Mouse (Mus musculus) lung, embryonic 16.5 days (tissue): ENCODE data around the gene Tmem191c. TPM values are rescaled to one million over a fixed set of nuclear protein-coding genes. Genes with fewer than 3 reads are reported as not detected.

Experiments used
- ATAC-seq: fragments of 200-750 bp; cut with Nextera tagmentation; 2 replicates; pipeline ENCODE4 v1.8.0; 2017; ENCODE audit warnings: low read depth, mild to moderate bottlenecking, moderate library complexity
- H3K27ac ChIP-seq: fragments of 300-500 bp; sonication (generic); 2 replicates; pipeline ENCODE4 v1.5.1; 2014; ENCODE audit warnings: mild to moderate bottlenecking, control low read depth, low read length
- H3K27me3 ChIP-seq: fragments of 300-500 bp; sonication (generic); 2 replicates; pipeline ENCODE4 v1.6.1; 2014; ENCODE audit warnings: low read depth, low read length, mixed read lengths; ENCODE audit not compliant: control insufficient read depth, insufficient read depth
- H3K36me3 ChIP-seq: fragments of 300-500 bp; sonication (generic); 2 replicates; pipeline ENCODE4 v1.6.1; 2014; ENCODE audit warnings: low read length; ENCODE audit not compliant: control insufficient read depth, insufficient read depth
- H3K4me1 ChIP-seq: fragments of 300-500 bp; sonication (generic); replicated peaks from 2 replicates; pipeline ENCODE4 v1.6.1; 2014; ENCODE audit warnings: low read length, mixed read lengths; ENCODE audit not compliant: control insufficient read depth, insufficient read depth
- H3K4me2 ChIP-seq: fragments of 300-500 bp; sonication (generic); 2 replicates; pipeline ENCODE4 v1.6.1; 2014; ENCODE audit warnings: low read depth, low read length, control low read depth
- H3K4me3 ChIP-seq: fragments of 300-500 bp; sonication (generic); 2 replicates; pipeline ENCODE4 v1.5.1; 2014; ENCODE audit warnings: mild to moderate bottlenecking, low read length, control low read depth
- H3K9ac ChIP-seq: fragments of 300-500 bp; sonication (generic); 2 replicates; pipeline ENCODE4 v1.6.1; 2014; ENCODE audit warnings: low read length, control low read depth
- H3K9me3 ChIP-seq: fragments of 300-500 bp; sonication (generic); 2 replicates; pipeline ENCODE4 v1.6.1; 2016; ENCODE audit warnings: low read length; ENCODE audit not compliant: control insufficient read depth
- WGBS: fragments of 180-500 bp; shearing (Covaris S2); extraction: QIAGEN DNeasy Blood & Tissue Kit; methylation state at CpG from one replicate; pipeline ENCODE4 v1.1.7; 2014; 5-methylcytosine and 5-hydroxymethylcytosine counted together
- polyA plus RNA-seq: library from polyadenylated mRNA; unstranded; fragments of >200 nt; fragmentation: Nextera tagmentation; extraction: Ambion mirVana; gene quantifications from 2 replicates; pipeline ENCODE4 v1.2.1, GENCODE M21; 2015

Tmem191c gene
- polyA plus RNA-seq, 1 experiment from 2014 or later: 8.5 TPM

DNA sequence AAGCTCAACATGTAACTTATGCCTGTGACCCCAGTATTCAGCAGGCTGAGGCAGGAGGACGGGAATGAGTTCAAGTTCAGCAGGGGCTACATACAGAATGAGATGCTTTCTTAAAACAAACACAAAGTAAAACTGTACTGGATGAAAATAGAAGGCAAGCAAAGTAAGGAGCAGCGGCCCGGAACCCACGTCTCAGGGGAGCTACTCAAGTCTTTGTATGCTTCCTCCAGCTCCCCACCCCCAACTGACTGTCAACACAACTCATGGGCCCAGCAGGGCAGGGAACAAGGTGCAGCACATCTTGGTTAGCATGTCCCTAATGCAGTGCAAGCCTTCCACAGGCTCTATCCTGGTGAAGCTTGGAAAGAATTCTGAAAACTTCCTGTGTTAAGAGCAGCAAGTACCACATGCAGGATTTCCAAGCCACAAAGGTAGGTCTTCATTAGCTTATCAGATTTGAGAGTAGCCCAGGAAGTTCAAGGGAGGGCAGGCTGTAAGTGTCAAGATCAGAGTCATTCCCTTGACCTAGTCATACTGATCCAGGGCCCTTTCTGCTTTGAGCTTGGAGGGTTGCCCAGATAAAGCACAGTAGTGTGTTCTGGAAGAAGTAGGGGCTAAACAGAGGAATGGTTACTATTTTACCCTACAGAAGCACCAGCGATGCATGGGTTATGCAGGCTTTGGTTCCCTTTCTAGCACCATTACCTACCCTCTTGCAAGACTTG lies 27.8 kb downstream of the Tmem191c start:
- Histone ChIP-seq H3K27me3 (no peaks in the 10 kb centered on the region), H3K9ac (no peak overlapping the region), H3K4me3 (no peak overlapping the region), H3K9me3 (no peaks in the 10 kb centered on the region), H3K4me1 (no peaks in the 10 kb centered on the region), H3K27ac (no peak overlapping the region), H3K4me2 (no peak overlapping the region), H3K36me3 (peaks cover 22% of the 10 kb centered on the region)
- ATAC-seq: no peak
- WGBS: 74% methylated on average over 5 of the region's 5 CpGs

DNA sequence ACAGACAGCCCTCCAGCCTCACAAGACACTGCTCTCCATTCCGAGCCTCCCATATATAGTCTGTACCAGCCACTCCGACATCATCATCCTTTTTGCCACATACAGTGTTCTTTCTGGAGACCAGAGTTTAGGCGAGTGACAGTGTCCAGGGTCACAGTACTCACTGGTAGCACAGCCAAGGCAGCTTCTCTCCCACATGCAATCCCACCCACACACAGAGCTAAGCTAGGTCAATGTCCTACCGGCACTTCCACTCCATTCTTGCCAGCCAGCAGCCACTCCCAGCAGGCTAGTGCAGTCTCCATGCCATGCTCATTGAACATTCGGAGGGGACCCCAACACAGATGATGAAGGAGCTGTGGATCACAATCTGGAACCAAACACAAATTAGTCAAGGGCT lies 31.6 kb downstream of the Tmem191c start:
- Histone ChIP-seq H3K4me2 (no peak overlapping the region), H3K9ac (no peak overlapping the region), H3K4me1 (no peaks in the 10 kb centered on the region), H3K4me3 (no peak overlapping the region), H3K9me3 (no peaks in the 10 kb centered on the region), H3K36me3 (peaks cover 17% of the 10 kb centered on the region), H3K27me3 (no peaks in the 10 kb centered on the region), H3K27ac (no peak overlapping the region)
- WGBS: 91% methylated on average over 5 of the region's 5 CpGs
- no peak for ATAC-seq

DNA sequence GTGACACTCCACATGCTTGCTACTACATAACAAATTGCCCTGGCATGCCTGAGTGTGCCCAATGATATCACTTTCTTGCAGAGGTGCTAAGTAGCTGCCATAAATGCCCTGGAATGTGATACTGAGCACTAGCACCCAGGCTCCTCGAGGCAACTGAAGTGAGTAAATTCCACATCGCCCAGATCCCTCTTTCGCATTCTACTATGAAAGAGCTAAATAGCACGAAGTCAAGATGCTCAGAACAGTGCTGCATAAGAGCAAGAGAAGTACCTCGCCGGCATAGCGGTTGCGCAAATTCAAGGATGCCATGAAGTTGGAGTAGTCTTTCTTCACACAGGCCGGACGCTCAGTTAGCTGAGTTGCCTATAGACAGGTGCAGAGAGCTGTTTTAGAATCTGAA lies 33.2 kb downstream of the Tmem191c start:
- 86% methylated on average over 10 of the region's 10 CpGs for WGBS
- ATAC-seq: no peak
- H3K36me3 ChIP-seq: peaks cover 11% of the 10 kb centered on the region

DNA sequence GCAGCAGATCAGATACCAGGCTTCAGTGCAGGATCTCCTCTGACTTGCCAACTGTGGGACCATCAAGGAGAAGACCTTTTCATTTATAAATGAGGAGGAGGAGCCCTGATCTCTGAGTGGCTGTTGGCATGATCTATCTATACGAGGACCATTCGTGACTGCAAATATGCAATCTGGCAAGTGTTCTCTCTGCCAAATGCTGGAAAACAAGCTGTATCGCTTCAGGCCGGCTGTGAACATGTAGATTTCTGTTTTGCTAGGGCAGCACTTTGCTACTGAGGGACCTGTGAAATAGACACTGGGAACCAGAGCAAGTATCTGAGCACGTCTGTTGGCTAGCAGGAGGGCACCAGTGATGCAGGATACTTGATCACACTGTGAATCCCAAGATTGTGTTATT lies 36.7 kb downstream of the Tmem191c start:
- Histone ChIP-seq H3K27me3 (no peaks in the 10 kb centered on the region), H3K9ac (no peak overlapping the region), H3K4me2 (no peak overlapping the region), H3K4me3 (no peak overlapping the region), H3K9me3 (no peaks in the 10 kb centered on the region), H3K36me3 (peaks cover 15% of the 10 kb centered on the region), H3K27ac (no peak overlapping the region), H3K4me1 (no peaks in the 10 kb centered on the region)
- no peak for ATAC-seq
- 88% methylated on average over 5 of the region's 5 CpGs for WGBS

More for the DNA sequence above, 33.2 kb downstream of the Tmem191c start:
- Histone ChIP-seq H3K27ac (no peak overlapping the region), H3K27me3 (no peaks in the 10 kb centered on the region), H3K9ac (no peak overlapping the region), H3K4me2 (no peak overlapping the region), H3K4me3 (no peak overlapping the region), H3K9me3 (no peaks in the 10 kb centered on the region), H3K4me1 (no peaks in the 10 kb centered on the region)

DNA sequence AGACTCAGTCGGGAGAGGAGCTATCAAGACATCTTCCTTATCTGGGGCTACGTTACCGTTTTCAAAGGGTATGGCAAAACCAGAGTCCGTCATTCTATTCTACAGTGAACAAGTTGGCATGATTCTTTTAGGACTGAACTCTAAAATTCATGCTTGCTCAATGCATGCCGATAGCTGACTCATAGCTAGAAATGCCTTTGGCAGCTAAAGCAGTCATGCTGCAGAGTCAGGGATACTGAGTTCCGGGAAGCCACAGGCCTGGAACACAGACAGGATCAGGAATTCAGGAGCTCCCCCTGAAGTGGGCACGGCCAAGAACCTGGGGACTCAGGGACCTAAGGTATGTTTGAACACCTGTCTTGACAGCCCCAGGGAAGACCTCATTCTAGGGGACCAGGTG lies 40.7 kb downstream of the Tmem191c start:
- WGBS: 90% methylated on average over 7 of the region's 7 CpGs
- no peak overlapping the region for H3K4me2 ChIP-seq
- H3K27ac ChIP-seq: no peak overlapping the region
- H3K4me3 ChIP-seq: no peak overlapping the region
- ATAC-seq: no peak
- H3K9me3 ChIP-seq: no peaks in the 10 kb centered on the region
- H3K4me1 ChIP-seq: no peaks in the 10 kb centered on the region
- peaks cover 4% of the 10 kb centered on the region for H3K36me3 ChIP-seq
- no peak overlapping the region for H3K9ac ChIP-seq
- H3K27me3 ChIP-seq: no peaks in the 10 kb centered on the region

DNA sequence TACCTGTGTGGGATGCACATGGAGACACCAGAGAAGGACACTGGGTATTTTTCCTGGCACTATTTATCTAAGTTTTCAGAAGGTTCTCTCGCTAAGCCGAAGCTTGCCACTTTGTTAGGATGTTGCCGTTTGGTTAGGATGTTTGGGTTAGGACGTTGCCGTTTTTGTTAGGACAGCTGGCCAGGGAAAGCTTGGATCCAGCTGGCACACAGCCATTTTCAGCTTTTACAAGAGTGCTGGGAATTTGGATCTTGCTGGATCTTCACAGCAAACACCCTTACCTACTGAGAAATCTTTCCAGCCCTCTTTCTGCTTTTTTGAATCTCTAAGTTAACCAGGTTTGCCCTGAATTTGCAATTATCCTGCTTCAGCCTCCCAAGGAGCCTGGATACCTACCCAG lies 45.6 kb downstream of the Tmem191c start:
- ATAC-seq: no peak
- Histone ChIP-seq H3K4me2 (no peak overlapping the region), H3K4me3 (no peak overlapping the region), H3K9me3 (no peaks in the 10 kb centered on the region), H3K36me3 (peaks cover 7% of the 10 kb centered on the region), H3K27me3 (no peaks in the 10 kb centered on the region), H3K9ac (no peak overlapping the region), H3K27ac (no peak overlapping the region), H3K4me1 (no peaks in the 10 kb centered on the region)
- 36% methylated on average over 5 of the region's 5 CpGs for WGBS

DNA sequence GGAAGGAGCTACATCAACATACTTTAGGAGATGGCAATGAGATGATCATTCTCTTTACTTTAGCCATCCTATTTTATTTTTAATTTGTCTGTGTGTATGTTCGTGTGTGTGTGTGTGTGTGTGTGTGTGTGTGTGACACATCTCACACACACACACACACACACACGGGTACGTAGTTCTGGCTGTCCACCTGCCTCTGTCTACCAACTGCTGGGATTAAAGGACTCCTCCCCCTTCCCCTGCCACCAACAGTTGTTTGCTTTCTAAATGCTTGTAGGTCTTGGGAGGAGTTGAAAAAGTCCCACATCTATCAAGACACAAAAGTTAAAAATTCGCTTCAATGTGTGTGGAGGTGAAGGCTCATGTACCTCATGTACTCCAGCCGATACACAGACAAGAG lies 48.9 kb downstream of the Tmem191c start:
- 84% methylated on average over 5 of the region's 5 CpGs for WGBS
- no peak overlapping the region for H3K4me3 ChIP-seq
- no peaks in the 10 kb centered on the region for H3K9me3 ChIP-seq
- H3K9ac ChIP-seq: no peak overlapping the region
- peaks cover 3% of the 10 kb centered on the region for H3K36me3 ChIP-seq
- ATAC-seq: no peak
- no peak overlapping the region for H3K4me2 ChIP-seq
- H3K4me1 ChIP-seq: no peaks in the 10 kb centered on the region
- no peak overlapping the region for H3K27ac ChIP-seq
- no peaks in the 10 kb centered on the region for H3K27me3 ChIP-seq

DNA sequence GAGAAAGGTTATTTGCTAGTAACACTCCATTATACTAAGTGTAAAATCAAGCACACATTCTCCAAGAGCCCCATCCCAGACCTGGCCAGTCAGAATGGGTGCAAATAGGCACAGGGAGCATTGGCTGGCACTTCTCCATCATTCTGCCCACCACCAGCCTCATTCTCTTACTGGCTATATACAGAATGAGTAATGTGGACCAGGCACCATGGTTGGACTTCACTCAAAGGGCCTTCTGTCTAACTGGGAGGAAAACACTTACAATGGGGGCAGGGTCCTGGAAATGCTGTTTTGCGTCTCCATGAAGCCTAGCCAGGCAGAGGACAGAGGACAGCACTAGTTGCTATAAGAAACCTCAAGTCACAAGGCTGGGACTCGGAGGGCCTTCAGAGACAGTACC lies 50.2 kb downstream of the Tmem191c start:
- ATAC-seq: no peak
- peaks cover 3% of the 10 kb centered on the region for H3K36me3 ChIP-seq
- H3K4me2 ChIP-seq: no peak overlapping the region
- H3K4me1 ChIP-seq: no peaks in the 10 kb centered on the region
- H3K9ac ChIP-seq: no peak overlapping the region
- no peaks in the 10 kb centered on the region for H3K27me3 ChIP-seq
- no peak overlapping the region for H3K27ac ChIP-seq
- H3K9me3 ChIP-seq: no peaks in the 10 kb centered on the region
- WGBS: 90% methylated on average over 2 of the region's 2 CpGs
- no peak overlapping the region for H3K4me3 ChIP-seq

DNA sequence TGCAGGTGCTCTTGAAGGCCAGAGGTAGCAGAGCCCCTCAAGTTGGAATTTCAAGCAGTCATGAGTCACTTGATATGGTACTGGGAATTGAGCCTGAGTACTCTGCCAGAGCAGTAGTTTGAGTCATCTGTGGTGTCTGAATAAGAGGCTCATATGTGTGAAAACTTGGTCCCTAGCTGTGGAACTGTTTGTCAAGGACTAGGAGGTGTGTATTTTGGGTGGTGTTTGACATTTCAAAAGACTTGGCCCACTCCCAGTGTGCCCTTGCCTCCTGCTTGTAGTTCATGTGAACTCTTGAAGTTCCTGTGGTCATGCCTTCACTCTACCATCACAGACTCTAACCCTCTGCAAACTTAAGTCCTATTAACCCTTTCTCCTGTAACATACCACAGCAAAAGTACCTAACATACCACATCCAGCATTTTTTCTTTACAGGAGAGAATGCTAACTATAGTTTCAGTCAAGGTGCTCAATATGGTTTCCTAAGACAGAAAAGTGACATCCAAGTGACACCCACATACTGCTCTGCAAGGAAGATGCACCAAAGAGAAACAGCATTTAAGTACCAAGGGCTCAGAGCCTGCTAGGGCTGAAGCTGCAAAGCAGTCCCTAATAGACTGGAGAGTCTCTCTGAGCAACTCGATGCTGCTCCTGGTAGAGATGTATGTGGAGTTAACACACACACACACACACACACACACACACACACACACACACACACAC lies 54.1 kb downstream of the Tmem191c start:
- Histone ChIP-seq H3K36me3 (no peaks in the 10 kb centered on the region), H3K27me3 (no peaks in the 10 kb centered on the region), H3K4me1 (0 out of 2 replicates have a peak, but pooled peaks cover 3% of the 10 kb centered on the region), H3K9me3 (no peaks in the 10 kb centered on the region), H3K4me3 (no peak overlapping the region), H3K4me2 (no peak overlapping the region), H3K9ac (no peak overlapping the region), H3K27ac (no peak overlapping the region)
- peak; percentile 61 for ATAC-seq
- WGBS: 82% methylated on average over 1 of the region's 1 CpGs
